Mouse (Mus musculus): ENCODE data around the gene Gm42957. TPM values are rescaled to one million over a fixed set of nuclear protein-coding genes. Genes with fewer than 3 reads are reported as not detected.
"Not testable (repeated sequence)": the region's sequence is repeated elsewhere in the genome, so short reads cannot be mapped to it uniquely, and the experiment has no call there.

The Gm42957 gene
- polyA plus RNA-seq, 1 experiment from 2014 or later = not detected

DNA sequence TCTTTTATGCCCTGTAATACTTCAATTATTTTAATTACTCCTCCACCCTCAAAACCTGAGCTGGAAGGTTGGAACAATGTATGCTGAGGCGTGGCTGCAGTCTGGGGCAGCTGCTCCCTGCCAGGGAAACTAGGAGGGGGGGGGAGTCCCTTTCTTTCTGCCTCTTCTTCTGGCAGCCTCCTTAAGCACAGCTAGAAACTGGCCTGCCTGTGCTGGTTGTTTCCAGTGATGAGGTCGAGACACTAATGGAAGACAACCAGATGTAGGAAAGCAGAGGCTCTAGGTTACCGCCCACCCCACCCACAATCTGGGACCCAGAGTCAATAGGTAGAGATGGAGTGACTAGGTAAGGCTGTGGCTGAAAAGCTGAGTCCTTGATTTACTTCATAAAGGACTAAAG, 40.4 kb downstream of the Gm42957 start:
- no peak overlapping the region for H3K4me3 ChIP-seq (replicated peaks)
- H3K4me2 ChIP-seq = no peak overlapping the region
- H3K36me3 ChIP-seq (replicated peaks) = no peaks in the 10 kb centered on the region
- H3K27ac ChIP-seq (replicated peaks) = no peak overlapping the region
- no peak for ATAC-seq (ENCODE audit: insufficient read depth)
- no peaks in the 10 kb centered on the region for H3K9me3 ChIP-seq (replicated peaks)
- no peak overlapping the region for H3K9ac ChIP-seq
- H3K27me3 ChIP-seq = peaks cover 39% of the 10 kb centered on the region
- H3K4me1 ChIP-seq (replicated peaks) = peaks cover 16% of the 10 kb centered on the region
- WGBS (ENCODE audit: insufficient replicate concordance) = 57% methylated on average over 3 of the region's 3 CpGs

DNA sequence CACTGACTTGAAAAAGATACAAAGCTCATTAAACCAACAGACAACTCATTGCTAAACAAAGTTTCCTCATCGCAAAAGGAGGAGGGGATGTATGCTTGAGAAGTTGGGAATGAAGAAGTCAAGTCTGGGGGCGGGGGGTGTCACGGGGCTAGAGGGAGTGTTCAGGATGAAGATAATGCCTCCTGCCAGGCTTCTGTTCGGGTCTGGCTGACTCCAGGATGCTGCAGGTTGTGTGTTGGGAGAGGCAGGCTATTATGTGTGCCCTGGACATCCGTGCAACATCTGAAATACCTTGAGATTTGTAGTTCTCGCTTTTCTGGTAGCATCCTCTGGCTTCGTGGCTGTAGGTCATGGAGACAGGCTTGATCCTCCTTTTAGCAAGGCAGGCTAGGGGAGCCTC, 43.2 kb downstream of the Gm42957 start:
- Histone ChIP-seq H3K36me3 (replicated peaks) (no peaks in the 10 kb centered on the region), H3K27me3 (peaks cover 42% of the 10 kb centered on the region), H3K27ac (replicated peaks) (no peak overlapping the region), H3K9me3 (replicated peaks) (no peaks in the 10 kb centered on the region), H3K4me1 (replicated peaks) (peaks cover 15% of the 10 kb centered on the region), H3K4me3 (replicated peaks) (no peak overlapping the region), H3K9ac (no peak overlapping the region), H3K4me2 (no peak overlapping the region)
- no peak for ATAC-seq (ENCODE audit: insufficient read depth)
- 62% methylated on average over 7 of the region's 7 CpGs for WGBS (ENCODE audit: insufficient replicate concordance)

DNA sequence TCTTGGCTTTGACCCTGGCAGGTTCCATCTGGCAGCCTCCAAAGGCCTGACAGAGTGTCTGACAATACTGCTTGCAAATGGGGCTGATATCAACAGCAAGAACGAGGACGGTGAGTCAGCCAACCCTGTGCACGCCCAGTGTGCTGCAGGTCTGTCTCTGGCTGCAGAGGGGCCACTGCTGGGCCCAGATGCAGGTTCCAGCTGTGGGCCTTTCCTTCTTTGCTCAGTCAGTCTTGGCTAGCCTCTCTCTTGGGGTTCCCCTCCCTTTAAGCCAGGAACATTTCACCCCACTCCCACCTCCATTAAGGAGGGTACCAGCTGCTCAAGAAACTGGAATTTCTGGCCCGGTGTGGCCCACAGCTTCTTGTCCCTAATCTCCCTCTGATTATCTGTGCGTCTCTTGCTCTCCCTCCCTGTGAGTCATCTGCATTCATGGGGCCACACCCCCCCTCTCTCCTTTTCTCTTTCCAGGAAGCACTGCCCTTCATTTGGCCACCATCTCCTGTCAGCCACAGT, 43.9 kb downstream of the Gm42957 start:
- Histone ChIP-seq H3K4me3 (replicated peaks) (no peak overlapping the region), H3K4me1 (replicated peaks) (peaks cover 15% of the 10 kb centered on the region), H3K27ac (replicated peaks) (no peak overlapping the region), H3K36me3 (replicated peaks) (no peaks in the 10 kb centered on the region), H3K9me3 (replicated peaks) (no peaks in the 10 kb centered on the region), H3K9ac (no peak overlapping the region), H3K27me3 (peaks cover 45% of the 10 kb centered on the region), H3K4me2 (no peak overlapping the region)
- no peak for ATAC-seq (ENCODE audit: insufficient read depth)
- WGBS (ENCODE audit: insufficient replicate concordance) = 13% methylated on average over 5 of the region's 5 CpGs

DNA sequence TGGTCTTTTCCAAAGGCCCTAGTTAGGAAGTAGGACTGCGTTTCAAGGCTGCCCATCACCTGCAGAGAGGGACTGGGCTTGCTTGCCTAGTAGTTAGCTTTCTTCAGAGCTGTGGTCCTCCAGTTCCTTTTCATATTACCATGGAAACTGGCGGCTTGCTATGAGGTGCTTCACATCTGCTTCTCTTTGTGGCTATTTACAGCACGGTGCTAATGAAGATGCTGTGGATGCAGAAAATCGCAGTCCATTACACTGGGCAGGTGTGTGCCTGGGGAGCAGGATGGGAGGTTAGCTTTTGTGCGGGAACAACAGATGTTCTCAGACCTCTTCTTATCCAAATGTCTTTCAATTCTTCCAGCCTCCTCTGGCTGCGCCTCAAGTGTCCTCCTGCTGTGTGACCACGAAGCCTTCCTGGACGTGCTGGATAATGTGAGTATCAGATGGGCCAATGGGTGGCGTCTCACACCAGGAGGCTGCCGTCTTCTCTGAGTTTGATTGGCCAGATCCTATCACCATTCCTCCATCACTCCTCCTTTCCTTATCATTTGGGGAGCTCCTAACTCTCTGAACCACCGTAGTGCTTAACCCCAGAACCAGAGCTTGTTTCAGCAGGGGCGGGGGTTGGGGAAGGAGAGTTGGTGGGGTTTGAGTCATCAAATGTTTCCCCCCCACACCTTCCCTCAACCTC, 45.1 kb downstream of the Gm42957 start:
- no peak for ATAC-seq (ENCODE audit: insufficient read depth)
- Histone ChIP-seq H3K4me1 (replicated peaks) (peaks cover 15% of the 10 kb centered on the region), H3K9me3 (replicated peaks) (no peaks in the 10 kb centered on the region), H3K4me3 (replicated peaks) (no peak overlapping the region), H3K27ac (replicated peaks) (no peak overlapping the region), H3K36me3 (replicated peaks) (no peaks in the 10 kb centered on the region), H3K9ac (no peak overlapping the region), H3K27me3 (peaks cover 54% of the 10 kb centered on the region), H3K4me2 (no peak overlapping the region)
- 20% methylated on average over 12 of the region's 12 CpGs for whole genome bisulfite sequencing (ENCODE audit: insufficient replicate concordance)

- Histone ChIP-seq H3K4me2 (no peak overlapping the region), H3K4me3 (replicated peaks) (no peak overlapping the region), H3K27me3 (peaks cover 62% of the 10 kb centered on the region), H3K4me1 (replicated peaks) (peaks cover 15% of the 10 kb centered on the region), H3K9ac (no peak overlapping the region), H3K36me3 (replicated peaks) (no peaks in the 10 kb centered on the region), H3K9me3 (replicated peaks) (no peaks in the 10 kb centered on the region), H3K27ac (replicated peaks) (no peak overlapping the region)
- ATAC-seq (ENCODE audit: insufficient read depth) = no peak
- 78% methylated on average over 3 of the region's 3 CpGs for WGBS (ENCODE audit: insufficient replicate concordance)
Observed at GRCm38 (mm10) chr3:96683496-96683895, 48.2 kb downstream of the Gm42957 start.

DNA sequence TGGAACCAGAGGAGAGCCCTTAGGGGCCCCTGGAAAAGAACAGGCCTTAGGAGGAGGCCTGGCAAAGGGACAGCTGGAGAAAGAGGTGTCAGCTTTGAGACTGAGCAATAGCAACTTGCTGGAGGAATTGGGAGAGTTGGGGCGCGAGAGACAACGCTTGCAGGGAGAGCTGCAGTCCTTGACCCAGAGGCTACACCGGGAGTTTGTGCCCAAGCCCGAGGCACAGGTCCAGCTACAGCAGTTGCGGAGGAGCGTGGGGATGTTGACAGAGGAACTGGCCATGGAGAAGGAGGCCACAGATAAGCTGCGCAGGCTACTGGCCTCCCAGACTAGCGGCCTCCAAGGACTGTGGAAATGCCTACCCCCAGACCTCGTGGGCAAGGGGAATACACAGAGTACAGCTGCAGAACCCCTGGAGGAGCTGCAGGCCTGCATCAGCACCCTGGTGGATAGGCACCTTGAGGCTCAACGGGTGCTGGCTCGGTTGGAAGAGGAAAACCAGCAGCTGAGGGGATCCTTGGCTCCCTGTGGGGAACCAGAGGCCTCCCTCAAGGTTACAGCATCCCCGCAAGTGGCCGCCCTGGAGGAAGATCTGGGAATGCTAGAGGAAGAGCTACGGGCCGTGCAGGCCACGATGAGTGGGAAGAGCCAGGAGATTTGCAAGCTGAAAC, 49.0 kb downstream of the Gm42957 start:
- no peak overlapping the region for H3K4me3 ChIP-seq (replicated peaks)
- no peaks in the 10 kb centered on the region for H3K9me3 ChIP-seq (replicated peaks)
- no peak overlapping the region for H3K9ac ChIP-seq
- peaks cover 8% of the 10 kb centered on the region for H3K4me1 ChIP-seq (replicated peaks)
- H3K36me3 ChIP-seq (replicated peaks) = no peaks in the 10 kb centered on the region
- WGBS (ENCODE audit: insufficient replicate concordance) = 43% methylated on average over 17 of the region's 17 CpGs
- peaks cover 62% of the 10 kb centered on the region for H3K27me3 ChIP-seq
- peak overlapping the region; percentile 27; the same call in 1 of the 2 replicates for H3K4me2 ChIP-seq
- no peak for ATAC-seq (ENCODE audit: insufficient read depth)
- H3K27ac ChIP-seq (replicated peaks) = no peak overlapping the region

GRCm38 (mm10) chr3:96684822-96685156, 49.5 kb downstream of the Gm42957 start:
- H3K9me3 ChIP-seq (replicated peaks) = no peaks in the 10 kb centered on the region
- H3K9ac ChIP-seq = no peak overlapping the region
- no peak overlapping the region for H3K27ac ChIP-seq (replicated peaks)
- no peak overlapping the region for H3K4me3 ChIP-seq (replicated peaks)
- 26% methylated on average over 28 of the region's 28 CpGs for WGBS (ENCODE audit: insufficient replicate concordance)
- no peak for ATAC-seq (ENCODE audit: insufficient read depth)
- H3K36me3 ChIP-seq (replicated peaks) = no peaks in the 10 kb centered on the region
- peaks cover 64% of the 10 kb centered on the region for H3K27me3 ChIP-seq
- H3K4me2 ChIP-seq = peak overlapping the region; percentile 27; the same call in 1 of the 2 replicates
- peaks cover 4% of the 10 kb centered on the region for H3K4me1 ChIP-seq (replicated peaks)

- not testable (repeated sequence) for H3K36me3 ChIP-seq (replicated peaks); H3K9me3 ChIP-seq (replicated peaks); H3K4me3 ChIP-seq (replicated peaks); ATAC-seq (ENCODE audit: insufficient read depth); H3K4me1 ChIP-seq (replicated peaks); H3K27ac ChIP-seq (replicated peaks); H3K4me2 ChIP-seq; H3K9ac ChIP-seq
- 79% methylated on average over 5 of the region's 5 CpGs for WGBS (ENCODE audit: insufficient replicate concordance)
- peaks cover 65% of the 10 kb centered on the region for H3K27me3 ChIP-seq
Observed at GRCm38 (mm10) chr3:96686057-96686456, 50.8 kb downstream of the Gm42957 start.

DNA sequence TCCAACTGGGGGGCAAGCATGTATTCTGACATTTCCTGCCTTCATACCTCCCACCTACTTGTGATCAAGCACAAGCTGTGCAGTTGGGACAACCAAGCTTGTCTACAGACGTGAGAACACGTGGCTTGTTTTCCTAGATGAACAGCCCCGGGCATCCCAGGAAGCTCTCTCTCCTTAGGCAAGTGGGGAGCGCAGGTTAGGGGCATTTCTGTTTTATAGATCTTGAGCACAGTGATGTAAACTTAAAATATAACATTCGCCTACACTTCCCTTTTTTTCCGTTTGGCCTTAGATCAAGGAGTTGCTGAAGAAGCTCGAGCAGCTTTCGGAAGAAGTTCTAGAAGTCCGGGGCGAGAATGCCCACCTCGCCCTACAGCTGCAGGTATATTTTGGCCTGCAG, 53.6 kb downstream of the Gm42957 start:
- no peak for ATAC-seq (ENCODE audit: insufficient read depth)
- WGBS (ENCODE audit: insufficient replicate concordance) = 52% methylated on average over 11 of the region's 11 CpGs
- H3K27ac ChIP-seq (replicated peaks) = no peak overlapping the region
- no peak overlapping the region for H3K4me2 ChIP-seq
- no peaks in the 10 kb centered on the region for H3K36me3 ChIP-seq (replicated peaks)
- peaks cover 60% of the 10 kb centered on the region for H3K27me3 ChIP-seq
- no peak overlapping the region for H3K4me3 ChIP-seq (replicated peaks)
- H3K4me1 ChIP-seq (replicated peaks) = no peaks in the 10 kb centered on the region
- no peaks in the 10 kb centered on the region for H3K9me3 ChIP-seq (replicated peaks)
- H3K9ac ChIP-seq = no peak overlapping the region

GRCm38 (mm10) chr3:96690298-96690697, 55.0 kb downstream of the Gm42957 start:
- no peaks in the 10 kb centered on the region for H3K36me3 ChIP-seq (replicated peaks)
- WGBS (ENCODE audit: insufficient replicate concordance) = 34% methylated on average over 3 of the region's 3 CpGs
- no peak overlapping the region for H3K4me2 ChIP-seq
- H3K27me3 ChIP-seq = peaks cover 51% of the 10 kb centered on the region
- H3K27ac ChIP-seq (replicated peaks) = no peak overlapping the region
- H3K9ac ChIP-seq = no peak overlapping the region
- no peaks in the 10 kb centered on the region for H3K9me3 ChIP-seq (replicated peaks)
- H3K4me1 ChIP-seq (replicated peaks) = no peaks in the 10 kb centered on the region
- ATAC-seq (ENCODE audit: insufficient read depth) = no peak
- H3K4me3 ChIP-seq (replicated peaks) = no peak overlapping the region

DNA sequence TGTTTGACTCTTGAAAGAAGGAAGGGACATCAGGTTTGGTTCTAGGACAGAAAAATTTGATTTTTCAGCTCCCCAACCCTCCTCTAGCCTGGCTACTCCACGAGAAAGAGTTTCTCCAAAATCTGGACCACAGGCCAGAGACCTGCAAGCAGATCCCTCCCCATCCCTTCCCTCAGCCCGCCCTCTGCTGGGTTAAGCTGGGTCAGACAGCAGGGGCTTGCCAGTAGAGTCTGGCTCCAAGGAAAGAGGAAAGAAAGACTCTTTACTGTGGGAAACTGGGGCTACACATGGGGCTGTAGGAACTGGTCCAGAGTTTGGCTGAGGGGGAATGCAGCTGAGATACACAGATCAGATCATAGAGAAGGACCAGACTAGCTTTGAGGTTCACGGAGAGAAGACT, 57.2 kb downstream of the Gm42957 start:
- WGBS (ENCODE audit: insufficient replicate concordance) = 26% methylated on average over 3 of the region's 3 CpGs
- H3K4me3 ChIP-seq (replicated peaks) = no peak overlapping the region
- H3K36me3 ChIP-seq (replicated peaks) = no peaks in the 10 kb centered on the region
- peaks cover 43% of the 10 kb centered on the region for H3K27me3 ChIP-seq
- no peak overlapping the region for H3K9ac ChIP-seq
- ATAC-seq (ENCODE audit: insufficient read depth) = no peak
- H3K27ac ChIP-seq (replicated peaks) = no peak overlapping the region
- peaks cover 18% of the 10 kb centered on the region for H3K4me1 ChIP-seq (replicated peaks)
- no peak overlapping the region for H3K4me2 ChIP-seq
- no peaks in the 10 kb centered on the region for H3K9me3 ChIP-seq (replicated peaks)
